Mouse (Mus musculus): ENCODE measurements at regions not wholly inside any gene's neighbourhood (a gene's known extent, or its start where the extent isn't known, plus 50 kb on each side); places are given as distances from the start of the nearest gene placed in this dataset.

- no peak overlapping the region for H3K27ac ChIP-seq (replicated peaks; ENCODE audit: low read depth, low read length)
- no peak overlapping the region for H3K4me3 ChIP-seq (ENCODE audit: insufficient read depth, low read depth, low read length)
- no peaks in the 10 kb centered on the region for H3K4me1 ChIP-seq (ENCODE audit: control insufficient read depth, insufficient read depth, insufficient read length, low read length)
Measured at GRCm38 (mm10) chr4:95443854-95444811, 113.2 kb upstream of the Fggy start.

GRCm38 (mm10) chr4:95450286-95450685 is 107.0 kb upstream of the Fggy start:
- Histone ChIP-seq H3K27ac (replicated peaks; ENCODE audit: low read depth, low read length) (no peak overlapping the region), H3K4me1 (ENCODE audit: control insufficient read depth, insufficient read depth, insufficient read length, low read length) (no peaks in the 10 kb centered on the region), H3K4me3 (ENCODE audit: insufficient read depth, low read depth, low read length) (no peak overlapping the region)

GRCm38 (mm10) chr4:95451831-95452230 is 105.5 kb upstream of the Fggy start:
- Histone ChIP-seq H3K4me1 (ENCODE audit: control insufficient read depth, insufficient read depth, insufficient read length, low read length) (no peaks in the 10 kb centered on the region), H3K4me3 (ENCODE audit: insufficient read depth, low read depth, low read length) (no peak overlapping the region), H3K27ac (replicated peaks; ENCODE audit: low read depth, low read length) (no peak overlapping the region)

- no peaks in the 10 kb centered on the region for H3K4me1 ChIP-seq (ENCODE audit: control insufficient read depth, insufficient read depth, insufficient read length, low read length)
- H3K4me3 ChIP-seq (ENCODE audit: insufficient read depth, low read depth, low read length): no peak overlapping the region
- H3K27ac ChIP-seq (replicated peaks; ENCODE audit: low read depth, low read length): no peak overlapping the region
Measured at GRCm38 (mm10) chr4:95456318-95456717, 101.0 kb upstream of the Fggy start.

- Histone ChIP-seq H3K4me3 (ENCODE audit: insufficient read depth, low read depth, low read length) (no peak overlapping the region), H3K4me1 (ENCODE audit: control insufficient read depth, insufficient read depth, insufficient read length, low read length) (no peaks in the 10 kb centered on the region), H3K27ac (replicated peaks; ENCODE audit: low read depth, low read length) (no peak overlapping the region)
Measured at GRCm38 (mm10) chr4:95456943-95457342, 100.4 kb upstream of the Fggy start.

GRCm38 (mm10) chr4:95462476-95462875 is 94.8 kb upstream of the Fggy start:
- Histone ChIP-seq H3K4me3 (ENCODE audit: insufficient read depth, low read depth, low read length) (no peak overlapping the region), H3K4me1 (ENCODE audit: control insufficient read depth, insufficient read depth, insufficient read length, low read length) (no peaks in the 10 kb centered on the region), H3K27ac (replicated peaks; ENCODE audit: low read depth, low read length) (no peak overlapping the region)

- Histone ChIP-seq H3K4me3 (ENCODE audit: insufficient read depth, low read depth, low read length) (no peak overlapping the region), H3K4me1 (ENCODE audit: control insufficient read depth, insufficient read depth, insufficient read length, low read length) (no peaks in the 10 kb centered on the region), H3K27ac (replicated peaks; ENCODE audit: low read depth, low read length) (peak overlapping the region; percentile 43; the same call in 1 of the 2 replicates)
Measured at GRCm38 (mm10) chr4:95463082-95463825, 94.1 kb upstream of the Fggy start.

GRCm38 (mm10) chr4:95466647-95467046 is 90.7 kb upstream of the Fggy start:
- H3K4me1 ChIP-seq (ENCODE audit: control insufficient read depth, insufficient read depth, insufficient read length, low read length): no peaks in the 10 kb centered on the region
- H3K27ac ChIP-seq (replicated peaks; ENCODE audit: low read depth, low read length): no peak overlapping the region
- H3K4me3 ChIP-seq (ENCODE audit: insufficient read depth, low read depth, low read length): no peak overlapping the region

GRCm38 (mm10) chr4:95467526-95467925 is 89.8 kb upstream of the Fggy start:
- Histone ChIP-seq H3K4me3 (ENCODE audit: insufficient read depth, low read depth, low read length) (no peak overlapping the region), H3K27ac (replicated peaks; ENCODE audit: low read depth, low read length) (no peak overlapping the region), H3K4me1 (ENCODE audit: control insufficient read depth, insufficient read depth, insufficient read length, low read length) (no peaks in the 10 kb centered on the region)

GRCm38 (mm10) chr4:95474726-95475406 is 82.4 kb upstream of the Fggy start:
- H3K27ac ChIP-seq (replicated peaks; ENCODE audit: low read depth, low read length): no peak overlapping the region
- peaks cover 4% of the 10 kb centered on the region; the same call in 1 of the 2 replicates for H3K4me1 ChIP-seq (ENCODE audit: control insufficient read depth, insufficient read depth, insufficient read length, low read length)
- no peak overlapping the region for H3K4me3 ChIP-seq (ENCODE audit: insufficient read depth, low read depth, low read length)

GRCm38 (mm10) chr4:95476071-95476724 is 81.1 kb upstream of the Fggy start:
- no peak overlapping the region for H3K4me3 ChIP-seq (ENCODE audit: insufficient read depth, low read depth, low read length)
- no peak overlapping the region for H3K27ac ChIP-seq (replicated peaks; ENCODE audit: low read depth, low read length)
- peaks cover 4% of the 10 kb centered on the region; the same call in 1 of the 2 replicates for H3K4me1 ChIP-seq (ENCODE audit: control insufficient read depth, insufficient read depth, insufficient read length, low read length)

- Histone ChIP-seq H3K4me3 (ENCODE audit: insufficient read depth, low read depth, low read length) (no peak overlapping the region), H3K4me1 (ENCODE audit: control insufficient read depth, insufficient read depth, insufficient read length, low read length) (peaks cover 9% of the 10 kb centered on the region; the same call in 1 of the 2 replicates), H3K27ac (replicated peaks; ENCODE audit: low read depth, low read length) (peak overlapping the region; percentile 76)
Measured at GRCm38 (mm10) chr4:95483571-95483970, 73.7 kb upstream of the Fggy start.

GRCm38 (mm10) chr4:95487323-95487722 is 70.0 kb upstream of the Fggy start:
- Histone ChIP-seq H3K4me3 (ENCODE audit: insufficient read depth, low read depth, low read length) (no peak overlapping the region), H3K4me1 (ENCODE audit: control insufficient read depth, insufficient read depth, insufficient read length, low read length) (peaks cover 9% of the 10 kb centered on the region; the same call in 1 of the 2 replicates), H3K27ac (replicated peaks; ENCODE audit: low read depth, low read length) (no peak overlapping the region)

GRCm38 (mm10) chr4:95487969-95488368 is 69.3 kb upstream of the Fggy start:
- peaks cover 6% of the 10 kb centered on the region; the same call in 1 of the 2 replicates for H3K4me1 ChIP-seq (ENCODE audit: control insufficient read depth, insufficient read depth, insufficient read length, low read length)
- H3K4me3 ChIP-seq (ENCODE audit: insufficient read depth, low read depth, low read length): no peak overlapping the region
- H3K27ac ChIP-seq (replicated peaks; ENCODE audit: low read depth, low read length): no peak overlapping the region
